Mouse (Mus musculus): ENCODE results near the gene Tox2.

Gene Tox2

GRCm38 (mm10) chr2:163331423-163331822, 128.5 kb downstream of the Tox2 start:
- DNase-seq, result no peak

DNA sequence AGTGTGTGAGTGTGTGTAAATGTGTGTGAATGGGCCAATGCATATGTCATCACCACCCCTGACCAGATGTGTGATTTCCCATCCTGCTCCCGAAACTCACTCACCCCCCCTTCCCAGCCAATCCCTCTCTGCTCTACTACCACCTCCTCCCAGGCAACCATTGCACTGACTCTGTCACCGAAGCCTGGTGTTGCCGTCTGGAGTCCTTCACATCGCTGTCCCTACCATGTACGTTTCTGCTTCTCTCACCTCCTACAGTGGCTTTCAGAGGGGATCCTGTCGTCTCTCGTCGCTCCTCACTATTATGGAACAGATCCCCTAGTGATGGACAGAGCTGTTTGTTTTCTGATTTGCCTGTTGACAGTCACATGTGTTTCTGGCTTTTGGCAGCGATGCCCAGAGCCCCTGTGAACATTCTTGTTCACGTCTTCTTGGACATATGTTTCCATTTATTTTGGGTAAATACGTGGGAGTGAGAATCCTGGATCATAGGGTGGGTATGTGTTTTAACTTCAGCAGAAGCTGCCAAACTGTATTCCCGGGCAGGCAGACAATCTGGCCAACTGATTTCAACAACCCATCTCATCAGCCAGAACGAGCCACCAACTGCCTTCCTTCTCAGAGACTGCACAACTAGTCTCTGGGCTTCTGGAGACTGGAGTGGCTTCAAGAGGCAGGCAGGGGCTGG, 129.6 kb downstream of the Tox2 start:
- no peak for DNase-seq

GRCm38 (mm10) chr2:163340263-163340662, 137.3 kb downstream of the Tox2 start:
- peak; percentile 54 for DNase-seq

DNA sequence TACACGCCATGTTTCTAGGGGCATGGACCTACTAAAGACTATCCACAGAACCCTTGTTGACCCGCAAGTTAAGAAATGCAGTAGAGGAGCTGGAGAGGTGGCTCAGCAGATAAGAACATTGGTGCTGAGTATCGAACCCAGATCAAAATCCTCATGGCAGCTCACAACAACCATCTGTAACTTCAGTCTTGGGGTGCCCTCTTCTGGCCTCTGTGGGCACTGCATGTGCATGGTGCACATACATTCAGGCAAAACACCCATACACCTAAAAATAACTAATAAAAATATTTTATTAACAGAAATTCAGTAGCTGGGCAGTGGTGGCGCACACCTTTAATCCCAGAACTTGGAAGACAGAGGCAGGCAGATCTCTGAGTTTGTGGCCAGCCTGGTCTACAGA, 140.7 kb downstream of the Tox2 start:
- peak; percentile 57 for DNase-seq

- no peak for DNase-seq
Measured at GRCm38 (mm10) chr2:163344976-163345660, 142.2 kb downstream of the Tox2 start.

DNA sequence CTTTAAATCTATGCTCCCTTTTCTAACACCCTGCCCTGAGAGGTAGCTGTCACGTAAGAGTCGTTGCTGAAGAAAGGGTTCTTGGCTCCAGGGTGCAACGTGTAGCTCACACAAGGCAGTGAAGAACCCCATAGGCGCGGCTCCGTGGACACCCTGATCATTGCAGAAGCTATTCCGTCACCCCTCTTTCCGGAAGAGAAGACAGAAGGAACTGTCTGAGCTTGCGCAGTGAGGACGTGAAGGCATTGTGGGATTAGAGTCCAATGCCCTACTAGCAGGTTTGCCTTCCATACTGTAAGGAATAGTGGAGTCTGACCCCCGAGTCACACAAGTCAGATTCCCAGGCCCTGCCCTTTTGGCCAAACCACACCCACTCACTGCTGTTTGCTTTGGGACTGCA, 143.6 kb downstream of the Tox2 start:
- DNase-seq, result no peak

- DNase-seq, result no peak
Measured at GRCm38 (mm10) chr2:163347517-163348184, 144.7 kb downstream of the Tox2 start.

DNA sequence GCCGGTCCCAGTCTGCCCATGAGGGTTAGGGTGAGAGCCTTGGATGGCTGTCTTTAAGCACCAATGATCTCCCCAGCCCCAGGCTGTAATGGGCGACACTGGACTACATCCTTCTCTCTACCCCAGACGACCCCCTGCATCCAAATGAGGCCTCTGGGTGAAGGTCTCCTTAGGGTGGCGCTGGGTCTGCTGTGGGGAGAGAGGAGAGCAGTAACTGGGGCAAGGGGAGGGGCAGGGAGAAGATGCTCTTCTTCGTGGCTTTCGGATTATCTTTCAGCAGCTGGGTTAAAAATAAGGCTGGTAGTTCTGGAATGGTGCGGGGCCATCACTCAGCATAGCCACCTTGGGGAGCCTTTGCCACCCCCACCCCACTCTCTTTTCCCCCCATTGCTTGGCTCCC, 145.8 kb downstream of the Tox2 start:
- no peak for DNase-seq

- no peak for DNase-seq
Measured at GRCm38 (mm10) chr2:163349411-163349810, 146.5 kb downstream of the Tox2 start.

GRCm38 (mm10) chr2:163350443-163350842, 147.5 kb downstream of the Tox2 start:
- no peak for DNase-seq

DNA sequence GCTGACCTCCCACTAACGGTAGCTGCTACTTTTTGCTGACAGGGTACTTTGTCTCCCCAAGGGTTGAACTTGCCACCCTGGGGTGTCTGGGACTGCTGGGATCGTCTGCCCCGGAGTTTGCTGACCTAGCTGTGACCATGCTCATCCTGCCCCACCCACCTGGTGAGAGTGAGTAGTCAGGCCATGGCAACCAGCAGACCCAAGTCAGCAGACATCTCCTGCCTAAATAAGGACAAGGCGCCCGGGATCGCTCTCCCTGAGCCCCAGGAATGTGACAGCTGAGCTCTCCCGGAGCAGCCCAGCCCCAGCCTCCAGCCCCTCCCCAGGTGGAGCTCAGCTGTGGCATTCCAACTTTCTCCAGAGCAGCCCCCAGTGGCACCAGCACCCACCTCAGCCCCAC, 150.8 kb downstream of the Tox2 start:
- DNase-seq, result no peak

GRCm38 (mm10) chr2:163355666-163356065, 152.7 kb downstream of the Tox2 start:
- no peak for DNase-seq

DNA sequence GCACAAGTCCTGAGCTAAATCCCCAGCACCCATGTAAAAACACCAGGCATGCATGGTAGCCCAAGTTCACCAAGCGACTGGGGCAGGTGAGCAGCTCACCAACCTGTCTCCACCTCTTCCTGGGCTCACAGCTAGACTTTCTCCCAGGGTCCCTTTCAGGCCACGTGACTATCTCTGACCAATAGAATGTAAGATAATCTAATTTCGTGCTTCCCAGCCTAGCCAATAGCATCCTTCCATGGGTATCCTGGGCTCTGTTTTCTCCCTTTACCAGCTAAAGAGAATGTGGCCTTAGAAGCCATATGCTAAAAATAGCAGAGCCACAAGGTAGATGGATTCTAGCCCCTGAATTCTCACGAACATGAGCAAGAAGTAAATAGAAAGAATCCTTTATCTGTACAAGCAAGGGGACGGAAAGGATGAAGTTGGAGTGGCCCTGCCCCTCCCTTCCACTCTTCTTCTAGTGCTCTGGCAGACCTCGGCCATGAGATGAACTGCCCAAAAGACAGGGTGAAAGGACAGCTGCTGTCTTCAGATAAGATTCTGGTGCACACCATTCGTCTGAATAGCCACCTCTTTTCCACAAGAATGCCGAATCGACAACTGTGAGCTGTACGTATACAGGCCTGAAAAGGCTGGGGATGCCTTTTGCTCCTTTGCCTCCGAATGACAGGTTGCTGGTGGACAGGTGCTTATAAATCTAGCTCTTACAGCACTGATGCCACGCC, 153.4 kb downstream of the Tox2 start:
- DNase-seq, result no peak

- DNase-seq, result no peak
Measured at GRCm38 (mm10) chr2:163358662-163359061, 155.7 kb downstream of the Tox2 start.

DNA sequence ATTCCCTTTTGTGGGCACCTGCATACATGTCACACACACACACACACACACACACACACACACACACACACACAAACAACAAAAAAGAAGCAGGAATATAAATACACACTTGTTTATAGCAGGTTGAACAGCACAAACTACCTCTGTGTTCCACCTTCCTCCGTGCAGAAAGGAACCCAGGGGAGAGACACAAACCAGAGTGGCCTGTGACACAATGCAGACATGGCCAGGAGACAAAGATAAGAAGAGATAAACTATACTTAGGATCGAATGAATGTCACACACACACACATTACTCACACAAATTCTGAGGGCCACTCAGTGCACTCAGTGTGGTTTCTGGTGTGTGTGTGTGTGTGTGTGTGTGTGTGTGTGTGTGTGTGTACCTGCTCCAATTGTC, 156.3 kb downstream of the Tox2 start:
- no peak for DNase-seq

- no peak for DNase-seq
Measured at GRCm38 (mm10) chr2:163360858-163361623, 158.1 kb downstream of the Tox2 start.

- no peak for DNase-seq
Measured at GRCm38 (mm10) chr2:163362940-163363921, 160.3 kb downstream of the Tox2 start.

GRCm38 (mm10) chr2:163364785-163365541, 162.0 kb downstream of the Tox2 start:
- DNase-seq, result no peak

DNA sequence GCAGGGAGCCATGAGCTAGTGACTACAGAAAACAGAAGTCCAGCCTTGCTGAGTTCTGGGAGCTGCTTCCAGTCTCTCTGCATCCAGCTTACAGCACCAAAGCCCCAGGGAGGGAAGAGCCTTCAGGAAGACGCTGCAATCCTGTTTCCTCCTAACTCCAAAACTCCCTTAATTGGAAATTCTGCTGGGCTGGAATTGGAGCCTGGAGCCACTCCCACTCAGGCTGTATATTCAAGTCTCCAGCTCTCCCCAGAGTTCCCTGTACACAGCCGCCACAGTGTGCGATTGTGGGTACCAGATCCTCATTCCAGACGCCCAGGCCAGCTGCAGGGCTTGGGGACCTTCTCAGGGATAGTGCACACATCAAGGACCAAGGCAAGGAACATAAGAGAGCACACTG, 167.2 kb downstream of the Tox2 start:
- no peak for DNase-seq

GRCm38 (mm10) chr2:163372627-163373026, 169.7 kb downstream of the Tox2 start:
- DNase-seq, result no peak

Data from thymus, postnatal 14 days (tissue).